Mouse (Mus musculus) CH12.LX (cell line): ENCODE measurements at regions not wholly inside any gene's neighbourhood (a gene's known extent, or its start where the extent isn't known, plus 50 kb on each side); places are given as distances from the start of the nearest gene placed in this dataset.

Experiments
- CHD2 ChIP-seq: IDR thresholded peaks from 2 replicates; pipeline ENCODE4 v1.6.1; 2011; ENCODE audit warnings: low read length, improper control_type of control experiment
- CTCF ChIP-seq, 2 experiments: IDR thresholded peaks in 1 of 2; conservative IDR thresholded peaks in 1 of 2; 2 replicates each; pipeline ENCODE4 v1.5.1; 2011 to 2012; ENCODE audit warnings: low read depth in 2 of 2, low read length in 2 of 2, improper control_type of control experiment in 1 of 2, inconsistent platforms in 1 of 2, mild to moderate bottlenecking in 1 of 2, moderate library complexity in 1 of 2
- EP300 ChIP-seq: IDR thresholded peaks from 2 replicates; pipeline ENCODE4 v1.6.1; 2011; ENCODE audit warnings: low read length, improper control_type of control experiment
- NRF1 ChIP-seq: IDR thresholded peaks from 2 replicates; pipeline ENCODE4 v1.6.1; 2014; ENCODE audit warnings: low read depth, mild to moderate bottlenecking, inconsistent platforms, low read length, improper control_type of control experiment, moderate library complexity
- PAX5 ChIP-seq: IDR thresholded peaks from 2 replicates; pipeline ENCODE4 v1.6.1; 2012; ENCODE audit warnings: low read length, inconsistent platforms, mixed read lengths
- POLR2A ChIP-seq: IDR thresholded peaks from 2 replicates; pipeline ENCODE4 v1.6.1; 2011; ENCODE audit warnings: low read depth, mild to moderate bottlenecking, improper control_type of control experiment, low read length
- POLR2AphosphoS2 ChIP-seq: IDR thresholded peaks from 2 replicates; pipeline ENCODE4 v1.6.1; 2011; ENCODE audit warnings: low read depth, low read length, improper control_type of control experiment
- SMC3 ChIP-seq: IDR thresholded peaks from 2 replicates; pipeline ENCODE4 v1.6.1; 2011; ENCODE audit warnings: low read depth, low read length, improper control_type of control experiment
- TCF12 ChIP-seq: IDR thresholded peaks from 2 replicates; pipeline ENCODE4 v1.6.1; 2014; ENCODE audit warnings: low read depth, mild to moderate bottlenecking, inconsistent platforms, low read length, improper control_type of control experiment
- ZMIZ1 ChIP-seq: IDR thresholded peaks from 2 replicates; pipeline ENCODE4 v1.6.1; 2012; ENCODE audit warnings: low read depth, mild to moderate bottlenecking, inconsistent platforms, low read length, improper control_type of control experiment

- TF ChIP-seq NRF1 (no peak), POLR2A (no peak), PAX5 (no peak), EP300 (no peak), POLR2AphosphoS2 (no peak), SMC3 (no peak), ZMIZ1 (no peak), TCF12 (no peak), CHD2 (no peak), CTCF (conservative IDR thresholded peaks at IDR 0.05 in 1 of 2, IDR thresholded peaks at IDR 0.05 in 1 of 2; ENCODE audit: low read depth in 2 of 2, low read length in 2 of 2) (no peak)
Measured at GRCm38 (mm10) chr13:111974282-111974681, 165.5 kb upstream of the Map3k1 start.
